11 mouse cellular contexts compared by ENCODE assay signal in the genomic region with DNA sequence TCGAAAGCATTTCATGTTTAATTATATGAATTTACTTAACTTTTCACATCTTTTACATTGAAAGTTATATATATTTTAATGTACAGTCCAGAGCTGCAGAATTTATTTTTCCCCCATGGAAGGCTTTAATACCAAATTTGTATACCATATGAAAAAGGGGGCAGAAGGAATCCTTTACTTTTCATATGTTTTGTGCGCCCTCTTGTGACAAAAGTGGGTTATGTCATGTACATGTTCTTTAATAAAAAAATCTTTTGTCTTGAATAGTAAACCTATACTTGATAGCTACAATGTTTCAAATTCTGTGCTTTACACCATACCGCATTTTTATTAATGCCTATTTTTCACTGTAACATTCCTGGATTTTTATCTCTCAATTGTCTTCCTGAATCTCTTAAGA.
A peak's percentile ranks its signal among the peaks of the same experiment; 100 is the strongest.
DNase-seq lines count a peak whose midpoint lies in the region; ATAC-seq and TF ChIP-seq lines count a peak whose summit lies in the region.
"Had no signal": no experiment of that assay in that cellular context is flagged by ENCODE, and none has a peak within 500 bp of the region (broad histone marks: within the 10 kb centered on the region; RNA-seq: fewer than 3 reads in every experiment).

No protein-coding gene starts in this region.

- no peaks in the 10 kb centered on the region for H3K79me2 ChIP-seq in MEL (ENCODE audit: control insufficient read depth, insufficient read depth, low read length, poor library complexity)

- DNase-seq in hindbrain, embryonic 11.5 days (ENCODE audit: low spot score): peak; percentile 53
- peak; percentile 4 for DNase-seq in lung, postnatal 0 days (ENCODE audit: low spot score)
- no peak for DNase-seq in lung, adult 18-20 months
- DNase-seq in MEL (ENCODE audit: low read depth, low spot score): peak; percentile 72
- DNase-seq in embryo, embryonic 11.5 days (ENCODE audit: low read depth, low spot score): peak; percentile 11
- DNase-seq in spleen, adult 18-20 months: no peak
- no peak for DNase-seq in neural tube, embryonic 10.5 days (ENCODE audit: extremely low spot score, low spot score)
- DNase-seq: layer of hippocampus, postnatal 36 days had no signal

- no peaks in the 10 kb centered on the region for H3K9me3 ChIP-seq in hindbrain, embryonic 11.5 days (ENCODE audit: control insufficient read depth, low read length)
- H3K9me3 ChIP-seq in hindbrain, embryonic 13.5 days: no peaks in the 10 kb centered on the region
- H3K9me3 ChIP-seq in lung, postnatal 0 days (ENCODE audit: low read length): no peaks in the 10 kb centered on the region
- H3K9me3 ChIP-seq in MEL (replicated peaks; ENCODE audit: insufficient read depth, low read length): no peaks in the 10 kb centered on the region
- H3K9me3 ChIP-seq: embryonic facial prominence, embryonic 15.5 days; midbrain, embryonic 12.5 days had no signal

- no peak overlapping the region for H3K4me3 ChIP-seq in hindbrain, embryonic 11.5 days (ENCODE audit: low read depth, low read length)
- no peak overlapping the region for H3K4me3 ChIP-seq in hindbrain, embryonic 13.5 days
- no peak overlapping the region for H3K4me3 ChIP-seq in lung, postnatal 0 days (ENCODE audit: low read depth, low read length)
- H3K4me3 ChIP-seq in MEL (ENCODE audit: control insufficient read depth in 1 of 2, insufficient read depth in 1 of 2, low read depth in 2 of 2, low read length in 2 of 2): no peak overlapping the region
- H3K4me3 ChIP-seq: embryonic facial prominence, embryonic 15.5 days; midbrain, embryonic 12.5 days had no signal

- no peak overlapping the region for H3K27ac ChIP-seq in hindbrain, embryonic 11.5 days (ENCODE audit: low read depth, low read length)
- no peak overlapping the region for H3K27ac ChIP-seq in hindbrain, embryonic 13.5 days
- H3K27ac ChIP-seq in lung, postnatal 0 days (ENCODE audit: low read length): no peak overlapping the region
- no peak overlapping the region for H3K27ac ChIP-seq in MEL (ENCODE audit: control insufficient read depth, low read depth, low read length)
- H3K27ac ChIP-seq: embryonic facial prominence, embryonic 15.5 days; midbrain, embryonic 12.5 days had no signal

- no peaks in the 10 kb centered on the region for H3K36me3 ChIP-seq in hindbrain, embryonic 11.5 days (ENCODE audit: control insufficient read depth, insufficient read depth, low read length)
- H3K36me3 ChIP-seq in hindbrain, embryonic 13.5 days: no peaks in the 10 kb centered on the region
- no peaks in the 10 kb centered on the region for H3K36me3 ChIP-seq in lung, postnatal 0 days (ENCODE audit: insufficient read depth, low read length)
- no peaks in the 10 kb centered on the region for H3K36me3 ChIP-seq in MEL (ENCODE audit: control insufficient read depth in 1 of 2, insufficient read depth in 2 of 2, low read length in 2 of 2)
- H3K36me3 ChIP-seq: embryonic facial prominence, embryonic 15.5 days; midbrain, embryonic 12.5 days had no signal

- no peaks in the 10 kb centered on the region for H3K4me1 ChIP-seq in hindbrain, embryonic 11.5 days (replicated peaks; ENCODE audit: control insufficient read depth, insufficient read depth, low read length)
- no peaks in the 10 kb centered on the region for H3K4me1 ChIP-seq in hindbrain, embryonic 13.5 days (replicated peaks)
- H3K4me1 ChIP-seq in lung, postnatal 0 days (ENCODE audit: insufficient read depth, low read depth, low read length): no peaks in the 10 kb centered on the region
- no peaks in the 10 kb centered on the region for H3K4me1 ChIP-seq in MEL (ENCODE audit: control insufficient read depth in 1 of 2, insufficient read depth in 2 of 2, low read length in 2 of 2)
- H3K4me1 ChIP-seq: embryonic facial prominence, embryonic 15.5 days; midbrain, embryonic 12.5 days had no signal

- H3K27me3 ChIP-seq in hindbrain, embryonic 11.5 days (ENCODE audit: control insufficient read depth, insufficient read depth, low read length): no peaks in the 10 kb centered on the region
- H3K27me3 ChIP-seq in hindbrain, embryonic 13.5 days: no peaks in the 10 kb centered on the region
- no peaks in the 10 kb centered on the region for H3K27me3 ChIP-seq in lung, postnatal 0 days (replicated peaks; ENCODE audit: insufficient read depth, low read length)
- H3K27me3 ChIP-seq in MEL (ENCODE audit: control insufficient read depth in 1 of 2, insufficient read depth in 2 of 2, low read length in 2 of 2): no peaks in the 10 kb centered on the region
- H3K27me3 ChIP-seq: embryonic facial prominence, embryonic 15.5 days; midbrain, embryonic 12.5 days had no signal

- WGBS in hindbrain, embryonic 11.5 days: 36% methylated on average over 3 of the region's 3 CpGs
- 36% methylated on average over 3 of the region's 3 CpGs for WGBS in hindbrain, embryonic 13.5 days
- WGBS in lung, postnatal 0 days: 36% methylated on average over 3 of the region's 3 CpGs

- peak; percentile 38 for TF ChIP-seq CTCF in lung, postnatal 0 days (IDR thresholded peaks at IDR 0.05)
- peak in 2 of 3 experiments; percentile 27 to 85; a peak in 3 of 6 replicates for TF ChIP-seq CTCF in MEL (IDR thresholded peaks at IDR 0.05 in 2 of 3, conservative IDR thresholded peaks at IDR 0.05 in 1 of 3; ENCODE audit: control insufficient read depth in 1 of 3, insufficient read depth in 1 of 3, low read depth in 2 of 3, low read length in 3 of 3, poor library complexity in 1 of 3, severe bottlenecking in 1 of 3)

- H3K9ac ChIP-seq in hindbrain, embryonic 11.5 days (ENCODE audit: low read depth, low read length): no peak overlapping the region
- H3K9ac ChIP-seq in hindbrain, embryonic 13.5 days: no peak overlapping the region
- no peak overlapping the region for H3K9ac ChIP-seq in lung, postnatal 0 days (replicated peaks; ENCODE audit: low read depth)
- H3K9ac ChIP-seq in MEL (ENCODE audit: control insufficient read depth, low read depth, low read length, poor library complexity, severe bottlenecking): no peak overlapping the region
- H3K9ac ChIP-seq: embryonic facial prominence, embryonic 15.5 days; midbrain, embryonic 12.5 days had no signal

- TF ChIP-seq RAD21 in MEL (IDR thresholded peaks at IDR 0.05; ENCODE audit: low read depth, low read length): peak; percentile 98

- TF ChIP-seq EP300 in lung, postnatal 0 days (IDR thresholded peaks at IDR 0.05): no peak
- no peak for TF ChIP-seq EP300 in MEL (IDR thresholded peaks at IDR 0.05; ENCODE audit: low read depth in 1 of 2, low read length in 2 of 2)

- no peak overlapping the region for H3K4me2 ChIP-seq in hindbrain, embryonic 11.5 days (replicated peaks; ENCODE audit: low read depth, low read length)
- H3K4me2 ChIP-seq in hindbrain, embryonic 13.5 days: no peak overlapping the region
- no peak overlapping the region for H3K4me2 ChIP-seq in lung, postnatal 0 days (replicated peaks; ENCODE audit: low read depth, low read length)
- H3K4me2 ChIP-seq: embryonic facial prominence, embryonic 15.5 days; midbrain, embryonic 12.5 days had no signal

- no peak for ATAC-seq in hindbrain, embryonic 11.5 days (ENCODE audit: low FRiP score)
- no peak for ATAC-seq in hindbrain, embryonic 13.5 days (ENCODE audit: low FRiP score)
- ATAC-seq in lung, postnatal 0 days: no peak

- no peak for TF ChIP-seq POLR2A in MEL (IDR thresholded peaks at IDR 0.05; ENCODE audit: control insufficient read depth in 1 of 2, insufficient read depth in 1 of 2, low read depth in 1 of 2, low read length in 2 of 2, poor library complexity in 1 of 2)

TF ChIP-seq in MEL, 35 proteins besides CTCF, POLR2A, EP300 and RAD21:
- TF ChIP-seq ZC3H11A (IDR thresholded peaks at IDR 0.05; ENCODE audit: low read depth, low read length) (peak; percentile 91), ZNF384 (IDR thresholded peaks at IDR 0.05; ENCODE audit: low read depth, low read length) (peak; percentile 65), NELFE (IDR thresholded peaks at IDR 0.05; ENCODE audit: low read depth, low read length) (no peak), USF2 (IDR thresholded peaks at IDR 0.05; ENCODE audit: borderline replicate concordance in 1 of 2, insufficient read depth in 1 of 2, low read depth in 1 of 2, low read length in 2 of 2) (no peak), MAX (IDR thresholded peaks at IDR 0.05; ENCODE audit: low read length) (no peak), MAZ (IDR thresholded peaks at IDR 0.05; ENCODE audit: low read depth, low read length) (no peak), ELF1 (IDR thresholded peaks at IDR 0.05; ENCODE audit: low read depth, low read length) (no peak), TCF12 (IDR thresholded peaks at IDR 0.05; ENCODE audit: low read depth, low read length) (no peak), MYB (IDR thresholded peaks at IDR 0.05; ENCODE audit: low read depth, low read length) (no peak), GATA1 (IDR thresholded peaks at IDR 0.05; ENCODE audit: low read depth, low read length) (no peak), SMC3 (IDR thresholded peaks at IDR 0.05; ENCODE audit: low read depth, low read length) (peak; percentile 93), BHLHE40 (IDR thresholded peaks at IDR 0.05; ENCODE audit: borderline replicate concordance, low read depth, low read length) (no peak), GABPA (IDR thresholded peaks at IDR 0.05; ENCODE audit: low read depth, low read length) (no peak), NRF1 (IDR thresholded peaks at IDR 0.05; ENCODE audit: insufficient read depth, low read depth, low read length, poor library complexity, severe bottlenecking) (no peak), ZMIZ1 (IDR thresholded peaks at IDR 0.05; ENCODE audit: low read depth, low read length) (no peak)
TF ChIP-seq in MEL: peak in this region for 3.

Comparison
In these comparisons a context has a peak if more than half of its experiments do, and no peak if none do; other contexts are left out.
1. DNase-seq: peak in hindbrain, embryonic 11.5 days (single experiment), lung, postnatal 0 days (single experiment), MEL (single experiment) and embryo, embryonic 11.5 days (single experiment); none in lung, adult 18-20 months (0 of 2), spleen, adult 18-20 months (0 of 2) and neural tube, embryonic 10.5 days (single experiment).